21 mouse cellular contexts compared by ENCODE assay signal in genomic region chr5:66993076-66993475, GRCm38 (mm10).
DNase-seq lines count a peak whose midpoint lies in the region; ATAC-seq lines count a peak whose summit lies in the region.
"Had no signal": no experiment of that assay in that cellular context is flagged by ENCODE, and none has a peak within 500 bp of the region (broad histone marks: within the 10 kb centered on the region; RNA-seq: fewer than 3 reads in every experiment).

No protein-coding gene starts in this region.

- no peak overlapping the region for H3K4me3 ChIP-seq in midbrain, embryonic 13.5 days (replicated peaks)
- no peak overlapping the region for H3K4me3 ChIP-seq in midbrain, embryonic 15.5 days
- H3K4me3 ChIP-seq in embryonic facial prominence, embryonic 12.5 days = no peak overlapping the region
- no peak overlapping the region for H3K4me3 ChIP-seq in limb, embryonic 15.5 days
- H3K4me3 ChIP-seq: stomach, embryonic 15.5 days had no signal

- intact Hi-C loops in gastrocnemius, postnatal 36 days (cut with DNase I) = no loop called here

- H3K27ac ChIP-seq in midbrain, embryonic 13.5 days = no peak overlapping the region
- H3K27ac ChIP-seq in midbrain, embryonic 15.5 days = no peak overlapping the region
- 0 out of 2 replicates have a peak overlapping the region, but pooled peaks have one; percentile 51 for H3K27ac ChIP-seq in embryonic facial prominence, embryonic 12.5 days
- peak overlapping the region; percentile 9; the same call in 1 of the 2 replicates for H3K27ac ChIP-seq in limb, embryonic 15.5 days
- H3K27ac ChIP-seq: macrophage; stomach, embryonic 15.5 days had no signal

- ATAC-seq in midbrain, embryonic 13.5 days = no peak
- no peak for ATAC-seq in midbrain, embryonic 15.5 days (replicated peaks)
- peak; percentile 57; the same call in 1 of the 2 replicates for ATAC-seq in embryonic facial prominence, embryonic 12.5 days (ENCODE audit: insufficient number of reproducible peaks, insufficient read depth, low FRiP score, low TSS enrichment)
- no peak for ATAC-seq in limb, embryonic 15.5 days (ENCODE audit: insufficient number of reproducible peaks, low FRiP score, low TSS enrichment, low read depth)
- ATAC-seq: forebrain, embryonic 16.5 days; inflammation-experienced regulatory T-cells, adult 6 months; lung, postnatal 0 days had no signal

- H3K4me1 ChIP-seq in midbrain, embryonic 13.5 days (replicated peaks) = peaks cover 25% of the 10 kb centered on the region
- H3K4me1 ChIP-seq in midbrain, embryonic 15.5 days = peaks cover 19% of the 10 kb centered on the region
- peaks cover 38% of the 10 kb centered on the region for H3K4me1 ChIP-seq in embryonic facial prominence, embryonic 12.5 days
- peaks cover 29% of the 10 kb centered on the region for H3K4me1 ChIP-seq in limb, embryonic 15.5 days

- no peaks in the 10 kb centered on the region for H3K36me3 ChIP-seq in midbrain, embryonic 13.5 days
- no peaks in the 10 kb centered on the region for H3K36me3 ChIP-seq in midbrain, embryonic 15.5 days (replicated peaks)
- H3K36me3 ChIP-seq in embryonic facial prominence, embryonic 12.5 days = 0 out of 2 replicates have a peak, but pooled peaks cover 3% of the 10 kb centered on the region
- peaks cover under 1% of the 10 kb centered on the region; the same call in 1 of the 2 replicates for H3K36me3 ChIP-seq in limb, embryonic 15.5 days
- H3K36me3 ChIP-seq: stomach, embryonic 15.5 days had no signal

- H3K9me3 ChIP-seq in midbrain, embryonic 13.5 days = no peaks in the 10 kb centered on the region
- H3K9me3 ChIP-seq in midbrain, embryonic 15.5 days = no peaks in the 10 kb centered on the region
- H3K9me3 ChIP-seq in embryonic facial prominence, embryonic 12.5 days = no peaks in the 10 kb centered on the region
- H3K9me3 ChIP-seq in limb, embryonic 15.5 days = no peaks in the 10 kb centered on the region
- H3K9me3 ChIP-seq: stomach, embryonic 15.5 days had no signal

- WGBS in midbrain, embryonic 13.5 days = 64% methylated on average over 11 of the region's 11 CpGs
- 59% methylated on average over 11 of the region's 11 CpGs for WGBS in midbrain, embryonic 15.5 days
- 25% methylated on average over 11 of the region's 11 CpGs for WGBS in embryonic facial prominence, embryonic 12.5 days
- WGBS in limb, embryonic 15.5 days = 39% methylated on average over 11 of the region's 11 CpGs

- H3K27me3 ChIP-seq in midbrain, embryonic 13.5 days = no peaks in the 10 kb centered on the region
- no peaks in the 10 kb centered on the region for H3K27me3 ChIP-seq in midbrain, embryonic 15.5 days (replicated peaks)
- H3K27me3 ChIP-seq in embryonic facial prominence, embryonic 12.5 days = no peaks in the 10 kb centered on the region
- H3K27me3 ChIP-seq in limb, embryonic 15.5 days = no peaks in the 10 kb centered on the region
- H3K27me3 ChIP-seq: stomach, embryonic 15.5 days had no signal

- H3K4me2 ChIP-seq in midbrain, embryonic 13.5 days (replicated peaks) = no peak overlapping the region
- no peak overlapping the region for H3K4me2 ChIP-seq in midbrain, embryonic 15.5 days
- H3K4me2 ChIP-seq in embryonic facial prominence, embryonic 12.5 days (replicated peaks) = no peak overlapping the region
- H3K4me2 ChIP-seq in limb, embryonic 15.5 days = no peak overlapping the region
- H3K4me2 ChIP-seq: stomach, embryonic 15.5 days had no signal

- 0 out of 2 replicates have a peak overlapping the region, but pooled peaks have one; percentile 29 for H3K9ac ChIP-seq in midbrain, embryonic 13.5 days (replicated peaks)
- H3K9ac ChIP-seq in midbrain, embryonic 15.5 days = no peak overlapping the region
- H3K9ac ChIP-seq in embryonic facial prominence, embryonic 12.5 days = no peak overlapping the region
- H3K9ac ChIP-seq in limb, embryonic 15.5 days = no peak overlapping the region
- H3K9ac ChIP-seq: stomach, embryonic 15.5 days had no signal

- DNase-seq in embryo, embryonic 10.5 days (ENCODE audit: low spot score) = peak; percentile 40
- DNase-seq in embryo, embryonic 11 days = no peak
- DNase-seq in gastrocnemius, postnatal 36 days = no peak
- DNase-seq: adrenal gland, postnatal 10 days; cerebellum, adult 8-10 months; cerebellum, postnatal 36 days; heart, postnatal 4 days; kidney, adult 18-20 months; kidney, postnatal 4 days; liver; right cerebral cortex, postnatal 4 days; thymus, postnatal 36 days had no signal

Comparison
In these comparisons a context has a peak if more than half of its experiments do, and no peak if none do; other contexts are left out.
1. H3K27ac ChIP-seq: peak in embryonic facial prominence, embryonic 12.5 days (single experiment) and limb, embryonic 15.5 days (single experiment); none in midbrain, embryonic 13.5 days (single experiment) and midbrain, embryonic 15.5 days (single experiment).